20 mouse cellular contexts compared by ENCODE assay signal in genomic region chr6:140516202-140516601, GRCm38 (mm10).
DNase-seq lines count a peak whose midpoint lies in the region; ATAC-seq and TF ChIP-seq lines count a peak whose summit lies in the region.
"Had no signal": no experiment of that assay in that cellular context is flagged by ENCODE, and none has a peak within 500 bp of the region (broad histone marks: within the 10 kb centered on the region; RNA-seq: fewer than 3 reads in every experiment).

No protein-coding gene starts in this region.

- H3K4me2 ChIP-seq in heart, embryonic 16.5 days (ENCODE audit: low read depth, low read length) = no peak overlapping the region
- H3K4me2 ChIP-seq: embryonic facial prominence, embryonic 12.5 days; forebrain, embryonic 15.5 days; hindbrain, embryonic 13.5 days; intestine, embryonic 15.5 days had no signal

- no peak overlapping the region for H3K4me3 ChIP-seq in heart, embryonic 16.5 days (ENCODE audit: low read length)
- H3K4me3 ChIP-seq in testis, adult 2 months (ENCODE audit: control insufficient read depth, low read depth, low read length) = peak overlapping the region; percentile 76; the same call in 1 of the 2 replicates
- H3K4me3 ChIP-seq: embryonic facial prominence, embryonic 12.5 days; forebrain, embryonic 15.5 days; heart, embryonic 13.5 days; hindbrain, embryonic 13.5 days; intestine, embryonic 15.5 days had no signal

- intact Hi-C loops in heart, postnatal 14 days (cut with DNase I) = loop anchor here (2.0 kb wide), 1 partner anchor 39 kb away; no protein-coding TSS in a partner anchor

- H3K9ac ChIP-seq in heart, embryonic 16.5 days (ENCODE audit: low read length) = no peak overlapping the region; the same call in 1 of the 2 replicates
- H3K9ac ChIP-seq: embryonic facial prominence, embryonic 12.5 days; forebrain, embryonic 15.5 days; hindbrain, embryonic 13.5 days; intestine, embryonic 15.5 days had no signal

- no peak for ATAC-seq in heart, embryonic 16.5 days (replicated peaks; ENCODE audit: extremely low read depth, insufficient read depth, low FRiP score)
- ATAC-seq: activated CD4-positive, CD25-positive, alpha-beta regulatory T cell, adult 4 months; CD4-positive, CD25-positive, alpha-beta regulatory T cell, adult 4 months; forebrain, embryonic 15.5 days; intestine, embryonic 15.5 days; Patski had no signal

- TF ChIP-seq CTCF in testis, adult 2 months (IDR thresholded peaks at IDR 0.05; ENCODE audit: control insufficient read depth, insufficient read depth, insufficient replicate concordance, low read depth, low read length) = no peak

- peak overlapping the region; percentile 31; the same call in 1 of the 2 replicates for H3K27ac ChIP-seq in heart, embryonic 16.5 days (ENCODE audit: low read length)
- H3K27ac ChIP-seq in testis, adult 2 months (ENCODE audit: control insufficient read depth, insufficient read depth, low read depth, low read length) = peak overlapping the region; percentile 73
- H3K27ac ChIP-seq: embryonic facial prominence, embryonic 12.5 days; forebrain, embryonic 15.5 days; hindbrain, embryonic 13.5 days; intestine, embryonic 15.5 days had no signal

- WGBS in heart, embryonic 16.5 days = 80% methylated on average over 3 of the region's 3 CpGs

- H3K4me1 ChIP-seq in heart, embryonic 16.5 days (ENCODE audit: control insufficient read depth, insufficient read depth, low read length) = peaks cover 35% of the 10 kb centered on the region
- no peaks in the 10 kb centered on the region for H3K4me1 ChIP-seq in testis, adult 2 months (ENCODE audit: control insufficient read depth, insufficient read depth, low read length)

- no peaks in the 10 kb centered on the region for H3K9me3 ChIP-seq in heart, embryonic 16.5 days (replicated peaks; ENCODE audit: control insufficient read depth, low read length)
- H3K9me3 ChIP-seq: embryonic facial prominence, embryonic 12.5 days; forebrain, embryonic 15.5 days; heart, embryonic 13.5 days; hindbrain, embryonic 13.5 days; intestine, embryonic 15.5 days had no signal

- no peaks in the 10 kb centered on the region for H3K36me3 ChIP-seq in heart, embryonic 16.5 days (ENCODE audit: control insufficient read depth, insufficient read depth)
- H3K36me3 ChIP-seq in testis, adult 2 months (ENCODE audit: control insufficient read depth, insufficient read depth, low read length) = no peaks in the 10 kb centered on the region
- H3K36me3 ChIP-seq: embryonic facial prominence, embryonic 12.5 days; forebrain, embryonic 15.5 days; heart, embryonic 13.5 days; hindbrain, embryonic 13.5 days; intestine, embryonic 15.5 days had no signal

- DNase-seq in heart, postnatal 14 days = no peak
- no peak for DNase-seq in testis, postnatal 14 days (ENCODE audit: low spot score)
- peak; percentile 16 for DNase-seq in naive thymus-derived CD4-positive, alpha-beta T cell, adult 2 months (ENCODE audit: low read depth)
- no peak for DNase-seq in right cerebral cortex, adult 2 months (ENCODE audit: low spot score in 2 of 2)
- DNase-seq: adrenal gland, postnatal 14 days; B cell, adult 2 months; cerebellum, adult 11-12 months; cerebellum, adult 9-10 months; cerebellum, postnatal 25 days; gastrocnemius, postnatal 14 days had no signal

- no peaks in the 10 kb centered on the region for H3K27me3 ChIP-seq in heart, embryonic 16.5 days (ENCODE audit: control insufficient read depth, insufficient read depth, low read length)
- H3K27me3 ChIP-seq in testis, adult 2 months (ENCODE audit: control insufficient read depth, insufficient read depth, low read length) = no peaks in the 10 kb centered on the region
- H3K27me3 ChIP-seq: embryonic facial prominence, embryonic 12.5 days; forebrain, embryonic 15.5 days; heart, embryonic 13.5 days; hindbrain, embryonic 13.5 days; intestine, embryonic 15.5 days; Patski had no signal

- TF ChIP-seq POLR2A in testis, adult 2 months (IDR thresholded peaks at IDR 0.05; ENCODE audit: control insufficient read depth, low read depth, low read length) = no peak
